Mouse (Mus musculus) right cerebral cortex, adult 18-20 months (tissue): ENCODE results near the gene Eci3.
"Not testable (repeated sequence)": the region's sequence is repeated elsewhere in the genome, so short reads cannot be mapped to it uniquely, and the experiment has no call there.

ENCODE experiments used
- DNase-seq: peaks from one replicate; pipeline ENCODE4 v3.0.0; 2022; ENCODE audit warnings: mixed read lengths

Gene Eci3

DNA sequence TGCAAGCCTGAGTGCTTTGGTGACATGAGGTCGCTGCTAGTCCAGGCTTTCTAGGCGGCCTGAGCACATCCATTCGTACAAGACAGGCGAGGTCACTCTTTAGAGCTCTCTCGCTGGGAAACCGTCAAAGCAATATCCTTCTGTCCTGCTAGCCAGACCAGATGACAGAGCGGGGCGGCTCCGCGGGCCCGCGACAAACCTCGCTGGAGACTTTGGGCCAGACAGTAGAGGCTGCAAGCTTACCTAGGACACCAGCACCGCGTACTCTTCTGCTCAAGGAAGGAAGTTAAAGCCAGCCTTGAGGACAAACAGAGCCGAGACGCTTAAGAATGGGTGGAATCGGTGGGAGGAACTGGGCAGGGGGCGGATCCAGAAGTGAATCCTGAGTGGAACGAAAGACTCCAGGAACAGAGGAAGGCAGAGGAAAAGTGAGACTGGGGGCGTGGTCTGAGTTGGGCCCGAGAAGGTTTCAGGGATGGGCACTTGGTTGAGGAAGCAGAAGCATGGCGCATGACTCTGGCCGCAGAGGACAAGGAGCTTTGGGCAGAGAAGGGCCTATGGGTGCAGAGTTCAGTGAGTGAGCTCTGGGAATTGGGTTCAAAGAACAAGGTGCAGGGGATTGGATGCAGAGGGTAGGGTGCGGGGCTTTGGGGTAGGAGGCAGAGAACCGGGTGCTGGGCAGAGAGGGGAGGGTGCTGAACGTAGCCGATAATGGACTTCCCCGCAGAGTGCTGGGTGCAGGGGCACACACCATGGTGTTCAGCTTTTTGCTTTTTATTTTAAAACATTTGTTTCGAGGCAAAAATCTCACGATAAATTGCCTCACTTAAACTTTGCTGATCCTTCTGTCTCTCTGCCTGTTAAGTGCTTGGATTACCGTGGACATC lies at the start of gene Eci3:
Gene Eci3 (minus strand): TSS at position 300 of the 887 bp plus-strand sequence.
- DNase-seq, result no peak

DNA sequence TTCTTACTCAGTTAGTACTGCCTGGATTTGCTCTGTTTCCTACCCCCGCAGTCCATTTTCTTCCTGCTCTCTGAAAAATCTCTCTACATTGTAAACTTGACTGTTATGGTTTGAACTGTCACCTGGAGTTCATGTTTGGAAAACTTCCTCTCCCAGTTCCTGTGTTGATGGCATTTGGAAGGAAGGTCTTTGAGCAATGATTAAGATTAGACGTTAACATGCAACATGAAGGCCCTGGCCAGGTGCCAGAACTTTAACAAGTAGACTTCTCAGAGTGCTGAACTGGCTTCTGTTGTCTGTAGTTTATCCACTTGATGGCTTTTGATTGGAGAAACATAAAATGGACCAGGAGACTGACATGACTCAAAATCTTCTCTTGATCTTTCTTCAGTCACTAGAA lies 32.3 kb upstream of the Eci3 start:
- DNase-seq, result no peak

DNA sequence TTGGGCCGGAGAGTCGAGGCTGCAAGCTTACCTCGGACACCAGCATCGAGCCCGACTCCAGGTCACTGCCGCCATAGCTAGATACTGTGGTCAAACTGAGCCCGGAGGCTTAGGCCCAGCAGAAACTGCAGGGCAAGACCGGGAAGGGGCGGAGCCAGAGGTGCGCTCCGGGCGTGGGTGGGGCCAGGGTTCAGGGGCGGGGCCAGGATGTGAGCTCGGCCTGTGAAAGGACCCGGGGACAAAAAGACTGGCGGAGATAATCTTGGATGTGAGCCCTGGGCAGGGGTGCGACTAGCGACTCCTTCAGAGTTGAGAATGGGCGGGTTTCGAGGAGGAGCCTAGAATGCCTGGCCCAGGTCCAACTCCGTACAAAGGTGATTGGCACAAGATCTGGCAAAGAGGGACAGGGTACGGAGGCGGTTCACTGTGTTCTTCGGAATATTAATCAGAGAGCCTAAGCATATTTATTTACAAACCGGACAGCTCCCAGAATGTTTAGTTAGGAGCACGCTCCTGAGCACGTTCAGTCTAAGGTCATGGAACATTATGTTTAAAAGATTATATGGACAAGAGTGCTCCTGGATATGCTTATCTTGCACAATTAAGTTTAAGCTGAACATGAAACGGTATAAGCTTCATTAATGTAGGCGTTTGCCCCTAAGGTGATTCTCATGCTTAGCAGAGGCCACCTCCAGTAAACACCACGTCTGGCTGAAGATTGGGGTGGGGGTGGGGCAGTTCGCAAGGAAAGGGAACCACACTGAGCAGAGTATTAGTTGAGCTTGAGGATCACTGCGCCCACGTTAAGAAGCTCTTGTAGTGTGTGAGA lies 30.6 kb upstream of the Eci3 start:
- DNase-seq, result peak; percentile 88

DNA sequence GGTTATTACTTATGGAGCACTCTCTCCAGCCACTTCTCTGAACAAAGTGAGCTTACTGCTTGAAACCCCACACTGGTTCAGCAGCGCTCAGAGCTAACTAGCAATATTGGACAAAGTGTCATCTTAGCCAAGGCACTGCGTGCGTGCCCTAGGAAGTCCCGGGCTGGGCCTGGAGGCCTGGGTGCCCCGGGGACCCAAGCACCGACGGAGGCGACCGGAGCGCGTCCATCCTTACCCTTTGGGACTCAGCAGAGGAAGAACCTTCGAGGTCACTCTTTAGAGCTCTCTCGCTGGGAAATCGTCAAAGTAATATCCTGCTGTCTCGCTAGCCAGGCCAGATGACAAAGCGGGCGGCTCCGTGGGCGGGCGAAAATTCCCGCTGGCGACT lies 30.0 kb upstream of the Eci3 start:
- no peak for DNase-seq

DNA sequence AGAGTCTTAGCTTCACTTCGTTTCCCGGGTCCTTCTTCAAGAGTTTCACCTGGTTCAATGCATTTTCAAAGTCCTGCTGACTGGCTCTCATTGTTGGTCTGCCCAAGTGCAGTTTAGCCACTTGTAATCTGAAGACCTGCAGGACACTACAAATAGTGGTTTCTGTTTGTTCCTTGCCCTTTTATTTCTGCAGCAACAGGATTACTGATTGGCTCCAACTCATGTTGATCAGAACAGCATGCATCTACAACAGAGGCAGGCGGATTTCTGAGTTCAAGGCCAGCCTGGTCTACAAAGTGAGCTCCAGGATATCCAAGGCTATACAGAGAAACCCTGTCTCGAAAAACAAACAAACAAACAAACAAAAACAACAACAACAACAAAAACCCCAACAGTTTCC lies 29.5 kb upstream of the Eci3 start:
- DNase-seq, result no peak

DNA sequence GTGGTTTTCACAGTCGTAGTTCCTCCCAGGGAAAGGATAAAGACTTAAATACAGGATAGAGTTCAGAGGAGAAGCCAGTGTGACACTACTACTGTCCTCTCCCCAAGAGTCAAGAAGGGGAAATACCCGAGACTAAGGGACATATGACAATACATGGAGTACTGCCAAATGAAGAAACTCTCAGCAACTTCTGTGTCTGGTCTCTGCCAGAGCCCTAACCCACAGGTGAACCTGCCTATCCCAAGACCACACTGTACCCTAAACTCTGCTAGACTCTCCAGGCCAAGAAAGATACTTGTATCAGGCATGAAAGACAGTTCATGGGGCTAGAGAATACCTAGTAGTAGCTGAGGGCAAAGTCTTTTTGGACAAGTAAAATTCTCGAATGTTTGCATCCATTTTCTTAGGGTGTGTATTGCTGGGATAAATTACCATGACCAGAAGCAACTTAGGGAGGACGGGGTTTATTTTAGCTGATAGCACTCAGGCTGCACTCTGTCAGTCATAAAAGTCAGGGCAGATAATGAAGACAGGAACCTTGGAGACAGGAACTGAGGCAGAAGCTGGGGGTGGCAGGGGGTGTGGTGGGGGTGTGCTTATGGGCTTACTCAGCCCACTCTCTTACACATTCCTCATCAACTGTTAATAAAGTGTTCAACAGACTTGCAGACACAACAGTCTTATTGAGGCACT lies 28.1 kb upstream of the Eci3 start:
- no peak for DNase-seq

DNA sequence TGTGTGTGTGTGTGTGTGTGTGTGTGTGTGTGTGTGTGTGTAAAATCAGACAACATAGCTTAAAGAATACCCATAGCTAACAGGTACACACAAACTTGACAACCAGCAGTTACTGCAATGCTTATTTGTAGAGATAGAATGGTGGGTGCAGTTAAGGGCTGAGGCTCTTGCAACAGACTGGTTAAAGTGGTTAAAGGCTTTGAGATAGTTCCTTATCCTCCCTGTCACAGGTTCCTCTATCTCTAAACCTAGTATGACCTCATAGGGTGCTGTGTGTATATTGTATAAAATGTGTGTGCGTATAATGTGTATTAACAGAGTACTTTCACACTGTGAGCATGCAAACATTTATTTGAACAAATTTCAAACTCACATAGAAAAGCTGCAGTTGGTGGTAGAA lies 19.9 kb upstream of the Eci3 start:
- not testable (repeated sequence) for DNase-seq

DNA sequence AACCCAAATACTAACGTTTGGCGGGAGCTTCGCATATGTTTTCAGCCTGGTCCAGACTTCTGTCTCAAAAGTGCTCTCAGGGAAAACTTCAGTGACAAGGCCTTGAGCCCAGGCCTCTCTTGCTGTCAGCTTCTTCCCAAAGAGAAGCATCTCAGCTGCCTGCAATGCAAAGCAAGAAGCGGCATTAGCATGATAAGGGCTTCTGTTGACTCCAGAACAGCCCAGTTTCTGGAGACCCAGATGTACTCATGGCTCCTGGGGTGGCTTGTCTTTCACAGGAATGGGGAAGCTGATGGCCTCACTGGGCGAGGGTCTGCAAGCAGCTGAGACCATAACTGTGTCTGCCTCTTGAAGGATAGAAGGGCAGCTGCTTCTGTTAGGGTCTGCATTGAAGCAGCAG lies 15.0 kb upstream of the Eci3 start:
- DNase-seq, result not testable (repeated sequence)

DNA sequence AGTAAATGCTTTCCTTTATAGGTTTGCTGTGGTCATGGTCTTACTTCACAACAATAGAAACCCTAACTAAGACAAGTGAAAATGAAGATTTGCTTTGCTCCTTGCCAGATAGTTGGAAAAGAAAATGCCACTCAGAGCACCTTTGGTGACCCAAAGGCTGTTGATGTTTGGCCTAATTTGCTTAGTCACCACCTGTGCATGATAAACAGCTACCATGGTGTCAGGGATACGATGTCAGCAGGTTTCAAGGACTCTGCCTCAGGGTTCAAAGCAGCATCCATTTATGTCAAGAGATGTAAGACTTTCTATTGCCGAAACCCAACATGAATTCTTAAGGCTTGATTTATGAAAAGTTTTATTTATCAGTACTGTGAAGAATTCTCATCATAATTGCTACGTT lies 13.8 kb upstream of the Eci3 start:
- no peak for DNase-seq

DNA sequence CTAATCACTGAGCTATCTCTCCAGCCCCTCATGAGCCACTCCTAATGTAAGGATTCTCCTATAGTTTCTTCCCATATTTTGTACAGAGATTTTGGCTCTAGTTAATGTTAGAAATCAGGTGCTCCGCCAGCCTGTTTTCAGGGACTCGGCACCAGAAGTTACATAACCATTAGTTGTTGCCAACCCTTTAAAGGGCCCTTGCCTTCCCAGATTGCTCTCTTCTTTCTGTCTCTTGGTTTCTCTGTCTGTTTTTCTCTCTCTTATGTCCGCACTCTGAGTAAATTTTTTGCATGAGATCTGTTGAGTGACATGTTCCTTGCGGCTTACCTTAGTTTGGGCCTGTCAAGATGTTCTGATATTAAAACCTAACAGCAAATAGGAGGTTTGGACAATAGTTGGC lies 12.5 kb upstream of the Eci3 start:
- DNase-seq, result no peak

DNA sequence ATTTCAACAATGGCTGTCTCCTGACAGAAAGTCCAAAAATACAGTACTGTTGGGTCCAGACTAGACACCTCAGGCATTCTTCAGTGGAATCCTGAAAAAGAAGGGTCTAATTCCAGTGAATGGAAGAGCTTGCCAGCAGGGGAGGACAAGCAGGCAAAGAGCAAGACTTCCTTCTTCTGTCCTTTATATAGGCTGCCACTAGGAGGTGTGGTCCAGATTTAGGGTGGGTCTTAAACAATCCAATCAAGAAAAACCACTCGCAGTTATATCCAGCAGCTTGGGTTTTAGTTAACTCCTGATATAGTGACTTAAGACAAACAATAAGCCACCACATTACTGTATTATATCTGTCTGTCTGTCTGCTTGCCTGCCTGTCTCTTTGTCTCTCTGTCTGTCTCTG lies 10.2 kb upstream of the Eci3 start:
- no peak for DNase-seq

DNA sequence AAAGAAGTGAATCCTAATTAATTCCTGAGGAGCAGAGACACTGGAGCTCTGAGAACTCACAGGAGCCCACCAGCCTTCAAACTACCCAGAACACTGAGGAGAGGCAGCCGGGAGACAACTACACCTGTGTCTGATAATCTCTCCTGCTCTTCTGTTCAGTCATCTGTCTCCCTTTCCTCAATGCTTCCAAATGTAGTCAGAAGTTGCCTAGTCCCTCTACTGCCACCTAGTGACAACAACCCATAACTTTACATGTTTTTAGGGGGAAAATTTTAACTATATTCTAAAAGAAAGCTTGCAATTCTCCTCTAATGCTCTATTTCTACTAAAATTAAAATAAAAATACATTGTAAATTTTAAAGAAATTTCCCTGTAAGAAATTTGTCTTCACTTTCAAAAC lies 9.5 kb upstream of the Eci3 start:
- no peak for DNase-seq

DNA sequence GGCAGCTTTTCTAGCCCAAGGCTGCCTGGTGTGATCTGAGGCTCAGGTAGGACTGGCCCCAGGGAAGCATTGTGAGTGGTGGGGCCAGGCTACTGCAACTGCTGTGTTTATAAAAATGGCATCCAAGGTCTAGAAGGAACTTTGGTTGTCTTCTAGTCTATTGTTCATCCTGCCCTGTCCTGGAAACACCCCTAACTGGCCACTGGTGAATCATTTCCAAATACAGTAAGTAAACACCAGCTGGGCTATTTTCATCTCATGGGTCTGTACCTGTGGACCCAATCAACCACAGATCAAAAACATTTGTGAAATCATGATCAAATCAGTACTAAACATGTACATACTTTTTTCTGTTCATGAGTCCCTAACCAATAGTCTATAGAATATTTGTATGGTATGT lies 8.8 kb upstream of the Eci3 start:
- DNase-seq, result not testable (repeated sequence)

DNA sequence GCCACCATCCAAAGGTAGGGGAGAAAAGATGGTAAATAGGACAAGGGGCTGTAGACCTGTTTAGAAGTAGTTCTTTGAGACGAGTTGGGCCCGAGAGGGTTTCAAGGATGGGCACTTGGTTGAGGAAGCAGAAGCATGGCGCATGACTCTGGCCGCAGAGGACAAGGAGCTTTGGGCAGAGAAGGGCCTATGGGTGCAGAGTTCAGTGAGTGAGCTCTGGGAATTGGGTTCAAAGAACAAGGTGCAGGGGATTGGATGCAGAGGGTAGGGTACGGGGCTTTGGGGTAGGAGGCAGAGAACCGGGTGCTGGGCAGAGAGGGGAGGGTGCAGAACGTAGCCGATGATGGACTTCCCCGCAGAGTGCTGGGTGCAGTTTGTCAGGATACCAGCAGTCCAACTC lies 2.0 kb upstream of the Eci3 start:
- not testable (repeated sequence) for DNase-seq

DNA sequence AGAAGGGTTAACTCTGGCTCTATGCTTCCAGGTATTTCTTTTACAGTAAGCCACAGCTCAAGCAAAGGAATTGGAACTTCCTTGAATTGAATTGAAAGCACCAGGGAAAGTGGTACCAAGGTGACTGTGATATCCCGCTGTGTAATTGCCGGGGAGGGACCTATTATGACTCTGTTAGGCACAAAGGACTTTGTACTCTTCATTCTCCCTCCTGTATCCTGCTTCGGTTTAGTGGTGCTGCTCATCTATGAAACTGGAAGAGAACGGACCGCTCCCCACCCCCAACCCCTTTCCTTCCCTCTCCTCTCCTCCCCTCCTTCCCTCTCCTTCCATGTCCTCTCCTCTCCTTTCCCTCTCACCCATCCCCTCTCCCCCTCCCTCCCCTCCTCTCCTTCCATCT lies 1.3 kb upstream of the Eci3 start:
- no peak for DNase-seq

DNA sequence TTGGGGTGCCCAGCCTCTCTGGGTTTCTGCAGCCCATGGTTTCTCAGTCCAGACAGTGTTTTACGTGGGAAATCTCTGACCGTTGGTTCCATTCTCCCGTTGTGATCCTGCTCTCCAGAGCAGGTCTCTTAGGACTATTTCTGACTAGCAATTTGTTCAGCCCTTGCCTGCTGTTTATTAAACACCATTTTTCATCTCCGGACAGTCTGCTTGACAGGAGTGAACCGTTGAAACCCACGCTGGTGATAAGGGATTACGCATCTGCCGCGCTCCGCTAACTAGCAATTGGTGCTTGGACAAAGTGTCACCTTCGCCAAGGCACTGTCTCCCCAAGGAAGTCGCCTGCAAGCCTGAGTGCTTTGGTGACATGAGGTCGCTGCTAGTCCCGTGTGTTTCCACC lies 809 bp upstream of the Eci3 start:
- no peak for DNase-seq

DNA sequence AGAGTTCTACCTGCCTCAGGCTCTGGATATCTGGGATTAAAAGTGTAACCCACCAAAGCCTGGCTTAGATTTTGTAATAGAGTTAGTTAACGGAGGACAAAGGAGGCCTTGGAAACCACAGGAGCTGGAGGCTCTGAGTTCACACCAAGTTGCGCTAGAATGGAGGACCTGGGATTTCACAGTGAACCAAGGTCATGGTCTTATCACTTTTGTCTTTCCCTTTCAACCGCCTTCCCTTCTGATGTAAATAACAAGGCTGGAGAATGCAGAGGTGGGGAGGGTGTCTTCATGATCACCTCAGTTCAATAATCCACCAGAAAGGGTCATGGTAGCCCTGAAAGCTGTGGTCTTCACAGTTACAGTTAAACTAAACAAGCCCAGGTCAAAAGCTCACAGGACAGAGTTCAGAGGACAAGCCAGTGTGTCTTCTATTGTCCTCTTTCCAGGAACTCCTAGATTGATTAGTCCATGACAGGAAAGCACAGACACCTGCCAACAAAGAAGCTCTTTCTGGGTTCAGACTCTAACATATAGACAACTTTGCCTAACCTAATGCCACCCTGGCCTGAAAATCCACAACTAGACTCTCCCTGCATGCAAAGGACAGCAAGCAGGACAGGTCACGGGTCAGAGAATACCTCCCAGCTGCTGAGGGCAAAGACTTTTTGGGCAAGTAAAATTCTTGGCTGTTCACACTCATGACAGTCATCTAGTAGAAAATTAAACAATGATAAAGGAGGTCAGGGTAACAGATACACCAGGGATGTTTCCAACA lies 2.4 kb downstream of the Eci3 start:
- no peak for DNase-seq

DNA sequence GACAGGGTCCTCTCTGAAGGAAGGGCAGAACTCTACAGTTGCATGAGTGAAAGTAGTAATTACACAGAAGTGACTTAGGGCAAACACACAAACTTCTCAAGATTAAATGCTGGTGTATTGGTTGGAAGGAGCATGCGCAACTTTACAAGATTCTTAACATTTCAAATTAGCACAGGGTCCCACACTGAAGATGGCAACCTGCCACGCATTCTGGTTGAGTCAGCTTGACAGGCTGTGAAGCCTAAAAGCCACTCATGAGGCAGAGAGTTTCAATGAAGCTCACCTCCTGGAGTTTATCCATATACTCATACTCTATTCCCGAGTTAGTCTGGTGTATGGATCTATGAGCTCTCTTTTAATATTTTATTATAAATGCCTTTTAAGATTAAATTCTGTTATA lies 5.5 kb downstream of the Eci3 start:
- not testable (repeated sequence) for DNase-seq

DNA sequence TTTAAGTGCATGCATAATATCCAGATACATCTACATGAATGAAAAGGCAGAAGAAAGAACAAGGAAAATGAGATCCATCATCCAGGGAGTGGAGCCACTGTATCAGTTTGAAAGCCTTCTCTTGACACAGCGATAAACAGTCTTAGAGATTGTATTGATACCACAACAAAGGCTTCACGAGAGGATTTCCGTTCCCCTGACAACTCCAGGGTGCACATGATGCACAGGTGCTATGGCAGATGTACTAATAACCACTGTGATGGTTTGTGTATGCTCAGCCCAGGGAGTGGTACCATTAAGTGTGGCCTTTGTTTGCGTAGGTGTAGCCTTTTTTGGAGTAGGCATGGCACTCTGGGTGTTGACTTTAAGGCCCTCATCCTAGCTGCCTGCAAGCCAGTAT lies 6.7 kb downstream of the Eci3 start:
- no peak for DNase-seq

DNA sequence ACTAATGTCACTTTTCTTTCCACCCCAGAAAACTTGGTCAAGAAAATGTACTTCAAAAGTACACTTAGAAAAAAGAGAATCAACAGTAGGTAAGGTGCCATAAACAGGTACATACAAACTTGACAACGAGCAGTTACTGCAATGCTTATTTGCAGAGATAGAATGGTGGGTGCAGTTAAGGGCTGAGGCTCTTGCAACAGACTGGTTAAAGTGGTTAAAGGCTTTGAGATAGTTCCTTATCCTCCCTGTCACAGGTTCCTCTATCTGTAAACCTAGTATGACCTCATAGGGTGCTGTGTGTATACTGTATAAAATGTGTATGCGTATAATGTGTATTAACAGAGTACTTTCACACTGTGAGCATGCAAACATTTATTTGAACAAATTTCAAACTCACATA lies 12.2 kb downstream of the Eci3 start:
- not testable (repeated sequence) for DNase-seq

DNA sequence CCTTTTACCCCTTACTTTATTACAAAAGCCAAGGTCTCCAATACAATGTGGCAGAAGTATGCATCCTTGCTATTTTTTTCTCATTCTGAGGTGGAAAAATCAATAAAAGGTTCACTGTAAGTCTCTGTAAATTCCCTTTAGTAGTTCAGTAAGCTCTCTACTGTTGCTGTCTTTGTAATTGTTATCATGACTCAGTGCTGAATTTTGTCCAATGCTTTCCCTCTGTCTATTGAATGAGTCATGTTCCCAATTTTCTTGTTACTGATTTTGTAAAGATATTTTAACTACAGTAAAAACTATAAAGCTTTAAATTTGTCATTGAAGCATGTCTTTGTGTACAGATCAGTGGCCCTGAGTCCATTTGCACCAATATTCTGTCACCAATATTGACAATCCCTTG lies 21.2 kb downstream of the Eci3 start:
- no peak for DNase-seq

DNA sequence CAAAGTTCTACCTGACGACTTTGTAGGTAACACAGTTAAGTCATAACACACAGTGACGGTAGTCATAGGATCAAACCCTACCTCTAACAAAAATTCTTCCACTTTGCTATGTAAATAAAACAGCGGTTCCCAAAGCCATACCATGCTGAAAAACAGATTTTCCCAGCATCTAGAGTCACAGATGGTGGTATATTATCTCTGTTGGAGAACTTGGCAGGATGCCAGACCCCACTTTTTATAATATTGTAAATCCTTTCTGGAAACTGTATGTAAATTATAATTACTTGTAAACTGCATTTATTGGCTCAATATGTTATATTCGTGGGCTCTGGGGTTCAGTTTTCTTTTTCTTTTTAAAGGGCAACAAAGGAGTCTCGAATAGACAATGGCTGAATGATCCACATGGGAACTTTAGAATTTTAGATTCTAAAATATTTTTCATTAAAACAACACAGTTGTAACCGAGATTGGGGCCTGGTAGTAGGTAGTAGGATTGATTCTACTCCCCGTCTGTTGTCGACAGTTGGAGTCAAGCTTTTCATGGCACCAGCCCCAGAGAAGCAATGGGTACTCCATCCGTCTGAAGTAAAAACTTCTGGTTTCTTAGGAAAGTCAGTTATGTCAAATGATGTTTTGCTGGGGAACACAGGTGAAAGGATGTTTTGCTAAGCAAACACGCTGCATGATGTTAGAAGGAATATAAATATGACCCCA lies 28.5 kb downstream of the Eci3 start:
- DNase-seq, result peak; percentile 15
